Mouse (Mus musculus): ENCODE data around the gene Rac3. TPM values are rescaled to one million over a fixed set of nuclear protein-coding genes. Genes with fewer than 3 reads are reported as not detected.
"Not testable (repeated sequence)": the region's sequence is repeated elsewhere in the genome, so short reads cannot be mapped to it uniquely, and the experiment has no call there.

The Rac3 gene
- polyA plus RNA-seq, 1 experiment from 2014 or later: 72.6 TPM

- Histone ChIP-seq H3K9ac (peak overlapping the region; percentile 86), H3K27me3 (0 out of 2 replicates have a peak, but pooled peaks cover 3% of the 10 kb centered on the region), H3K9me3 (no peaks in the 10 kb centered on the region), H3K4me3 (peak overlapping the region; percentile 69), H3K4me2 (peak overlapping the region; percentile 97), H3K4me1 (peaks cover 20% of the 10 kb centered on the region), H3K27ac (peak overlapping the region; percentile 22), H3K36me3 (peaks cover 58% of the 10 kb centered on the region)
- ATAC-seq (ENCODE audit: insufficient number of reproducible peaks, insufficient read depth, low FRiP score, low TSS enrichment, low read depth): no peak
- 10% methylated on average over 17 of the region's 17 CpGs for WGBS
These were observed 820 bp upstream of the Rac3 start for GRCm38 (mm10) chr11:120720450-120720849.

GRCm38 (mm10) chr11:120722067-120722630, 879 bp downstream of the Rac3 start:
- WGBS: 20% methylated on average over 21 of the region's 21 CpGs
- ATAC-seq (ENCODE audit: insufficient number of reproducible peaks, insufficient read depth, low FRiP score, low TSS enrichment, low read depth): no peak
- Histone ChIP-seq H3K4me1 (peaks cover 30% of the 10 kb centered on the region), H3K4me2 (peak overlapping the region; percentile 97), H3K27ac (no peak overlapping the region), H3K9ac (peak overlapping the region; percentile 86), H3K4me3 (peak overlapping the region; percentile 69), H3K36me3 (peaks cover 44% of the 10 kb centered on the region), H3K9me3 (no peaks in the 10 kb centered on the region), H3K27me3 (0 out of 2 replicates have a peak, but pooled peaks cover 3% of the 10 kb centered on the region)

GRCm38 (mm10) chr11:120722761-120723382, 1.6 kb downstream of the Rac3 start:
- Histone ChIP-seq H3K36me3 (peaks cover 37% of the 10 kb centered on the region), H3K27me3 (0 out of 2 replicates have a peak, but pooled peaks cover 3% of the 10 kb centered on the region), H3K27ac (no peak overlapping the region), H3K4me3 (0 out of 2 replicates have a peak overlapping the region, but pooled peaks have one; percentile 1), H3K4me2 (peak overlapping the region; percentile 97), H3K4me1 (peaks cover 30% of the 10 kb centered on the region), H3K9ac (no peak overlapping the region), H3K9me3 (no peaks in the 10 kb centered on the region)
- 86% methylated on average over 11 of the region's 11 CpGs for WGBS
- no peak for ATAC-seq (ENCODE audit: insufficient number of reproducible peaks, insufficient read depth, low FRiP score, low TSS enrichment, low read depth)

- no peak overlapping the region for H3K9ac ChIP-seq
These were observed 2.2 kb downstream of the Rac3 start for GRCm38 (mm10) chr11:120723509-120723908.

GRCm38 (mm10) chr11:120726243-120727168, 5.2 kb downstream of the Rac3 start:
- no peak; the same call in none of the 2 replicates for ATAC-seq (ENCODE audit: insufficient number of reproducible peaks, insufficient read depth, low FRiP score, low TSS enrichment, low read depth)
- peak overlapping the region; percentile 74 for H3K9ac ChIP-seq
- 0 out of 2 replicates have a peak, but pooled peaks cover 3% of the 10 kb centered on the region for H3K27me3 ChIP-seq
- no peaks in the 10 kb centered on the region for H3K9me3 ChIP-seq
- peaks cover 26% of the 10 kb centered on the region for H3K4me1 ChIP-seq
- no peak overlapping the region for H3K27ac ChIP-seq
- peaks cover 14% of the 10 kb centered on the region; the same call in 1 of the 2 replicates for H3K36me3 ChIP-seq
- peak overlapping the region; percentile 85 for H3K4me2 ChIP-seq
- 19% methylated on average over 34 of the region's 36 CpGs for WGBS
- peak overlapping the region; percentile 62 for H3K4me3 ChIP-seq

More at GRCm38 (mm10) chr11:120723509-120723908, 2.2 kb downstream of the Rac3 start:
- peaks cover 30% of the 10 kb centered on the region for H3K4me1 ChIP-seq
- H3K4me3 ChIP-seq: no peak overlapping the region
- no peak for ATAC-seq (ENCODE audit: insufficient number of reproducible peaks, insufficient read depth, low FRiP score, low TSS enrichment, low read depth)
- H3K27me3 ChIP-seq: 0 out of 2 replicates have a peak, but pooled peaks cover 3% of the 10 kb centered on the region
- peaks cover 30% of the 10 kb centered on the region for H3K36me3 ChIP-seq
- H3K4me2 ChIP-seq: no peak overlapping the region
- no peaks in the 10 kb centered on the region for H3K9me3 ChIP-seq
- 87% methylated on average over 7 of the region's 7 CpGs for WGBS
- H3K27ac ChIP-seq: no peak overlapping the region

- Histone ChIP-seq H3K9me3 (no peaks in the 10 kb centered on the region), H3K4me3 (peak within 1 kb of the TSS; percentile 62), H3K27me3 (no peaks in the 10 kb centered on the region), H3K27ac (no peak within 1 kb of the TSS), H3K4me2 (peak within 1 kb of the TSS; percentile 85), H3K9ac (peak within 1 kb of the TSS; percentile 74), H3K4me1 (peaks cover 27% of the 10 kb centered on the region), H3K36me3 (peaks cover 14% of the 10 kb centered on the region; the same call in 1 of the 2 replicates)
- WGBS: under 1% methylated on average over 14 of the region's 14 CpGs
- ATAC-seq (ENCODE audit: insufficient number of reproducible peaks, insufficient read depth, low FRiP score, low TSS enrichment, low read depth): peak; percentile 62
These were observed 5.9 kb downstream of the Rac3 start, which contains the start of gene Dcxr for GRCm38 (mm10) chr11:120727169-120727527. Gene Dcxr (minus strand): TSS chr11:120727281.

- 57% methylated on average over 12 of the region's 12 CpGs for WGBS
- H3K27ac ChIP-seq: no peak overlapping the region
- no peak overlapping the region for H3K4me3 ChIP-seq
- H3K9ac ChIP-seq: no peak overlapping the region
- H3K9me3 ChIP-seq: no peaks in the 10 kb centered on the region
- H3K36me3 ChIP-seq: peaks cover 14% of the 10 kb centered on the region; the same call in 1 of the 2 replicates
- no peak for ATAC-seq (ENCODE audit: insufficient number of reproducible peaks, insufficient read depth, low FRiP score, low TSS enrichment, low read depth)
- H3K27me3 ChIP-seq: no peaks in the 10 kb centered on the region
- peaks cover 27% of the 10 kb centered on the region for H3K4me1 ChIP-seq
- peak overlapping the region; percentile 85 for H3K4me2 ChIP-seq
These were observed 6.3 kb downstream of the Rac3 start for GRCm38 (mm10) chr11:120727564-120727963.

- Histone ChIP-seq H3K4me2 (peak overlapping the region; percentile 51), H3K9me3 (no peaks in the 10 kb centered on the region), H3K27ac (no peak overlapping the region), H3K4me3 (peak overlapping the region; percentile 17; the same call in 1 of the 2 replicates), H3K36me3 (0 out of 2 replicates have a peak, but pooled peaks cover 9% of the 10 kb centered on the region), H3K9ac (0 out of 2 replicates have a peak overlapping the region, but pooled peaks have one; percentile 21), H3K27me3 (no peaks in the 10 kb centered on the region), H3K4me1 (peaks cover 33% of the 10 kb centered on the region)
- no peak for ATAC-seq (ENCODE audit: insufficient number of reproducible peaks, insufficient read depth, low FRiP score, low TSS enrichment, low read depth)
- 71% methylated on average over 11 of the region's 11 CpGs for WGBS
These were observed 7.4 kb downstream of the Rac3 start for GRCm38 (mm10) chr11:120728530-120729240.

- WGBS: 4% methylated on average over 18 of the region's 21 CpGs
- H3K9me3 ChIP-seq; H3K27ac ChIP-seq; ATAC-seq (ENCODE audit: insufficient number of reproducible peaks, insufficient read depth, low FRiP score, low TSS enrichment, low read depth); H3K27me3 ChIP-seq; H3K36me3 ChIP-seq: not testable (repeated sequence)
- Histone ChIP-seq H3K4me2 (peak overlapping the region; percentile 51), H3K4me1 (peaks cover 33% of the 10 kb centered on the region), H3K9ac (0 out of 2 replicates have a peak overlapping the region, but pooled peaks have one; percentile 21), H3K4me3 (peak overlapping the region; percentile 17; the same call in 1 of the 2 replicates)
These were observed 8.3 kb downstream of the Rac3 start for GRCm38 (mm10) chr11:120729432-120730050.

GRCm38 (mm10) chr11:120730331-120730870, 9.1 kb downstream of the Rac3 start:
- peaks cover 33% of the 10 kb centered on the region for H3K4me1 ChIP-seq

More at GRCm38 (mm10) chr11:120730331-120730870, 9.1 kb downstream of the Rac3 start:
- no peak overlapping the region for H3K9ac ChIP-seq
- H3K4me2 ChIP-seq: no peak overlapping the region
- 0 out of 2 replicates have a peak, but pooled peaks cover 3% of the 10 kb centered on the region for H3K36me3 ChIP-seq
- no peaks in the 10 kb centered on the region for H3K9me3 ChIP-seq
- H3K4me3 ChIP-seq: no peak overlapping the region
- ATAC-seq (ENCODE audit: insufficient number of reproducible peaks, insufficient read depth, low FRiP score, low TSS enrichment, low read depth): no peak
- no peak overlapping the region for H3K27ac ChIP-seq
- no peaks in the 10 kb centered on the region for H3K27me3 ChIP-seq
- 88% methylated on average over 10 of the region's 10 CpGs for WGBS

Data from embryonic facial prominence, embryonic 13.5 days (tissue).